Mouse (Mus musculus) erythroblast, embryonic 14.5 days (primary cell): ENCODE results near the gene Igtp. TPM values are rescaled to one million over a fixed set of nuclear protein-coding genes. Genes with fewer than 3 reads are reported as not detected.
"Not testable (repeated sequence)": the region's sequence is repeated elsewhere in the genome, so short reads cannot be mapped to it uniquely, and the experiment has no call there.

Experiments used
- H3K27me3 ChIP-seq: 2 replicates; pipeline ENCODE4 v1.6.1; 2012; ENCODE audit warnings: inconsistent platforms; ENCODE audit not compliant: control insufficient read depth
- H3K36me3 ChIP-seq: 2 replicates; pipeline ENCODE4 v1.6.1; 2012; ENCODE audit warnings: mild to moderate bottlenecking, inconsistent platforms; ENCODE audit not compliant: control insufficient read depth
- H3K4me1 ChIP-seq: 2 replicates; pipeline ENCODE4 v1.6.1; 2012; ENCODE audit warnings: inconsistent platforms; ENCODE audit not compliant: control insufficient read depth
- H3K4me3 ChIP-seq: replicated peaks from 2 replicates; pipeline ENCODE3; 2012; ENCODE audit warnings: moderate library complexity, mild to moderate bottlenecking, inconsistent platforms
- H3K9me3 ChIP-seq: 2 replicates; pipeline ENCODE4 v1.6.1; 2012; ENCODE audit warnings: low read length, inconsistent platforms, mixed read lengths; ENCODE audit not compliant: control insufficient read depth
- GATA1 ChIP-seq: IDR thresholded peaks from 2 replicates; pipeline ENCODE4 v1.6.1; 2012; ENCODE audit warnings: low read length, inconsistent platforms, mixed read lengths
- TAL1 ChIP-seq: IDR thresholded peaks from 3 replicates; pipeline ENCODE4 v1.6.1; 2012; ENCODE audit warnings: low read length, inconsistent platforms, mixed read lengths
- polyA plus RNA-seq: library from polyadenylated mRNA; stranded (reverse); fragments of >175 nt; gene quantifications from 2 replicates; pipeline ENCODE4 v1.2.3, GENCODE M21; 2012

The Igtp gene
- polyA plus RNA-seq = 2.2 and 2.7 TPM in 2 replicates

DNA sequence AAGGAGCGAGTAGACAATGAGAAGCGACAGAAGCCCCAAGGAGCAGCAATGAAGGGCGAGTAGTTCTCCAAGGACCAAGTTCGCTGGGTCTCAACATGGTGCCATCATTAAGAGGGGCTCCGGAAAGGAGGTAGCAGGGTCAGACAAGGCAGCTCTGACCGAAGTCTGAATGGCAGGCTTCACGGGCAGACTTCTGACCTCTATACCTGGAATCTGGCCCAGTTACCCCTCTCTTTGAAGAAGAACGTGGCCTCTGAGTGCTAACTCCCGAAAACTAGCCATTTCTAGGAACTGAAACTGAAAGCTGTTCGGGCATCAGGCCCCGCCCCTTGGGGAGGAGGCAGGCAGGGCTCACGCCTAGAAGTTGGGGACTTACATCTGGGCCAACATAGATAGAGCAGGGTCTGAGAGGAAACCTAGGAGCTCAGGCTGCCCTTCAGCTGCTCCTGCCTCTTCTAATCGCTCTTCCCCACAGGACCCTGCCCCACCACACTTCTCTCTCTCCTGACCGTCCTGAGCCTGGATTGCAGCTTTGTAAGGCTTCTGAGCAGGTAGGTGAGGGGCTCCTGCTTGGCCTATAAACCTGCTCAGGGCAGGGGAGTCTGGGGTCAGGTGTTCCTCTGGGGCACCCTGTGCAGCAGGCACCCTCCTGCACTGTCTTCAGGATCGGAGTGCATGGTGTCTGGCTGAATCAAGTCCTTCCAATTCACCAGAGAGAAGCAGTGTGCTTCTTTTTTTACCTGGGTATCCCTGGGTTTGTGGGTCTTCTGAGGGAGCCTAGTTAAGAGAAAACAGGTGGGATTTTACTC lies at the start of gene Igtp, which contains the start of gene Irgm2:
Igtp (plus strand) TSS at position 328 of the 809 bp plus-strand sequence.
Irgm2 (plus strand) TSS at position 390 of the 809 bp plus-strand sequence.
- not testable (repeated sequence) for H3K9me3 ChIP-seq, H3K27me3 ChIP-seq
- Histone ChIP-seq H3K4me3 (peak within 1 kb of the TSS; percentile 83), H3K36me3 (peaks cover 38% of the 10 kb centered on the region), H3K4me1 (peaks cover 79% of the 10 kb centered on the region)

DNA sequence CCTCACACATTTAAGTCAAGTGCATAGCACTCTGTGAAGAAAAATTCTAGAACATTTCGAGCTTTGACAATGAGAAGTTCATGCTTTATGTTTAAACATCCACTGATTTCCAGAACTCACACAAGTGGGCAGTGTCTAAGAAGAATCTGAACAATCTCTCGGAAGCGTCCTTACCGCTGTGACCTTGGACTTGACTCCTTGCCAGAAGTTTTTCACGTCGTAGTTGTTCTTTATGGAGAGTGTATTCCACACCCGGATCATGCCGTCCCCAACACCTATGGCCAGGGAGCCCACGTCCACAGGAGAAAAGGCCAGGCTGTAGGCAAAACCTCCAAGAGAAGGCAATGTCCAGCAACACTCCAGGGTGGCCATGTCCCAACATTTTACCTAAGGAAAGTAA lies 43.9 kb upstream of the Igtp start:
- Histone ChIP-seq H3K27me3 (no peaks in the 10 kb centered on the region), H3K9me3 (no peaks in the 10 kb centered on the region), H3K4me3 (no peak overlapping the region), H3K4me1 (no peaks in the 10 kb centered on the region; the same call in 1 of the 2 replicates), H3K36me3 (peaks cover 78% of the 10 kb centered on the region)
- TF ChIP-seq TAL1 = no peak
- TF ChIP-seq GATA1 = no peak

GRCm38 (mm10) chr11:58156871-58157270 lies 42.5 kb upstream of the Igtp start:
- H3K9me3 ChIP-seq = no peaks in the 10 kb centered on the region
- H3K4me3 ChIP-seq = no peak overlapping the region
- no peak for TF ChIP-seq GATA1
- TF ChIP-seq TAL1 = no peak
- H3K36me3 ChIP-seq = peaks cover 80% of the 10 kb centered on the region
- H3K27me3 ChIP-seq = no peaks in the 10 kb centered on the region
- no peaks in the 10 kb centered on the region; the same call in 1 of the 2 replicates for H3K4me1 ChIP-seq

DNA sequence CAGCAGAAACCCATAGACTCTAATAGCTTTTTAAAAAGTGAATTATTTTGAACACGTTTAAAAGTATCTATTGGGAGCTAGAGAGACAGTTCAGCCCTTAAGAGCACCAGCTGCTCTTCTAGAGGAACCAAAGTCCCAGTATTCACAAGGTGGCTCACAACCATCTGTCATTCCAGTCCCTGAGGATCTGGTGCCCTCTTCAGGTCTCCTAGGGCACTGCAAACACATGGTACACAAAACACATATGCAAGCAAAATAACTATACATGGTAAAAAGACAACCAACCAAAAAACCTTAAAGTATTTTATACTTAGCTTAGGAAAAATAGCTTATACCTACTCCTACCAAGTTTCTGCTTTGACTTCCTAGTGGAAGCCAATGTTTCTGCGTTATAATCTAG lies 34.3 kb upstream of the Igtp start:
- Histone ChIP-seq H3K4me3 (no peak overlapping the region), H3K27me3 (no peaks in the 10 kb centered on the region), H3K36me3 (peaks cover 63% of the 10 kb centered on the region), H3K4me1 (peaks cover 24% of the 10 kb centered on the region), H3K9me3 (peaks cover 5% of the 10 kb centered on the region; the same call in 1 of the 2 replicates)
- TF ChIP-seq TAL1 (no peak), GATA1 (no peak)

DNA sequence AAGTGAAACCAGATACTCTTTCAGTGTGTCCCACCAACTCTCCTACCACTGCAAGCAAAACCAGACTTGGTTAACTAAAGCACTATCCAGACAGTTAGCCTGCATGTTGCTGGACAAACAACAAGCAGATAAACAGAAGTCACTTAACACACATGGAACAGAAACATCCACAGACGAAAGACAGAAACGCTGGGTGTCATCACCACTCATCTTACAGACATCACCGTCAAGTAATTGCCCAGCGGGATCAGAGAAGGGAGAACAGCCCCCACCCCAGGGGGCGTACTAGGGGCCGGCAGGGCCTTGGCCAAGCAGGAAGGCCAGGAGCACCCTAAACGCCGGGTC lies 31.6 kb upstream of the Igtp start:
- no peak for TF ChIP-seq GATA1
- no peak for TF ChIP-seq TAL1
- H3K9me3 ChIP-seq = peaks cover 5% of the 10 kb centered on the region; the same call in 1 of the 2 replicates
- no peaks in the 10 kb centered on the region for H3K27me3 ChIP-seq
- peaks cover 42% of the 10 kb centered on the region for H3K36me3 ChIP-seq
- H3K4me1 ChIP-seq = peaks cover 43% of the 10 kb centered on the region
- H3K4me3 ChIP-seq = peak overlapping the region; percentile 88

GRCm38 (mm10) chr11:58168167-58168915 lies 31.0 kb upstream of the Igtp start, which contains the start of gene Gemin5:
Gemin5 (minus strand) TSS chr11:58168539.
- Histone ChIP-seq H3K4me3 (peak within 1 kb of the TSS; percentile 88), H3K36me3 (peaks cover 42% of the 10 kb centered on the region), H3K27me3 (no peaks in the 10 kb centered on the region), H3K9me3 (peaks cover 8% of the 10 kb centered on the region), H3K4me1 (peaks cover 48% of the 10 kb centered on the region)
- no peak for TF ChIP-seq GATA1
- no peak for TF ChIP-seq TAL1

GRCm38 (mm10) chr11:58169666-58170065 lies 29.7 kb upstream of the Igtp start:
- no peak for TF ChIP-seq GATA1
- no peak for TF ChIP-seq TAL1
- H3K36me3 ChIP-seq = peaks cover 43% of the 10 kb centered on the region
- peaks cover 59% of the 10 kb centered on the region for H3K4me1 ChIP-seq
- peaks cover 16% of the 10 kb centered on the region for H3K9me3 ChIP-seq
- H3K27me3 ChIP-seq = no peaks in the 10 kb centered on the region; the same call in 1 of the 2 replicates
- no peak overlapping the region for H3K4me3 ChIP-seq

DNA sequence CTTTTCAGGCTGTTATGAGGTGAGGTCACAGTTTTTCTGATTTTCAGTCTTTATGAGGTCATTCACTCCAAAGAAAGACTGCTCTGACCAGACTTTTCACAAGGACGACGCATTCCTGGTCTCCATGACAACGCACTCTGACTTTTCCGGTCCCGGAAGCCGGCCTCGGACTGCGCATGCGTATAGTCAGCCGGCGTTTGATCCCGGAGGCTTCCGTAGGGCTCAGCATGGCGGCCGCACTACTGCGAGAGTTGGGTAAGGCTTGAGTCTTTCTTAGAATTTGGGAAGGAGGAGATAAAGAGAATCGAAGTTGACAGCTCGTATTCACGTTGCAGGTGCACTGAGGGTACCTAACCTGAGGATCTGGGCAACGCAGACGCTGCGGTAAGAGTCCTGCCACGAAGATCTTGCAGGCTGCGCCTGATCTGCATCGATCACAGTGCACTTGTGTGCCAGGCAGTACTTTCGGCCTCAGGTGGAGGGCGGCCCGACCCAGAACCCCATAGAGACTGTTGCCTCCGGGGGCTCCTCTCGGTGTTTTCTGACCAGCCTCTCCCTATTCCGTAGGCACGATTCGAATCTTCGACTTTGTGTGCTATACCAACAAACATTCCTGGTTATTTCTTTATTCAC lies 27.8 kb upstream of the Igtp start, which contains the start of gene Mrpl22:
Mrpl22 (plus strand) TSS at position 203 of the 633 bp plus-strand sequence.
- TF ChIP-seq TAL1 (no peak), GATA1 (no peak)
- Histone ChIP-seq H3K4me1 (peaks cover 59% of the 10 kb centered on the region), H3K27me3 (no peaks in the 10 kb centered on the region; the same call in 1 of the 2 replicates), H3K36me3 (peaks cover 43% of the 10 kb centered on the region), H3K9me3 (peaks cover 11% of the 10 kb centered on the region), H3K4me3 (peak within 1 kb of the TSS; percentile 86)

DNA sequence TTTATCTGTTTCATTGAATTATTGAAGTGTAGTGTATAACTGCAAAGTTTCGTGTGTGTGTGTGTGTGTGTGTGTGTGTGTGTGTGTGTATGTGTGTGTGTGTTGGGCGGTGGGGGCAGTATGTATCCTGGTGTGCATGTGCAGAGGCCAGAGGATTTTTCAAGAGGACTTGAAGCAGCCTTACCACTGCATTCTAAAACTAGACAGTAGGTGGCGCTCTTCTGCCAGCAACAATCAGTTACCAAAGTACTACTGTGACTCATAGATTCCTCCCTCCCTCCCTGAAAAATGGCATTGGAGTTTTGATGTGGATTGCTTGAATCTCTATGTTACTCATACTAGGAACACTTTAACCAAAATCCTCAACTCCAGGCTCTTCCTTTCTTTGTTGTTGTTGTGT lies 19.8 kb upstream of the Igtp start:
- no peak overlapping the region for H3K4me3 ChIP-seq
- H3K4me1 ChIP-seq = peaks cover 5% of the 10 kb centered on the region
- H3K27me3 ChIP-seq = no peaks in the 10 kb centered on the region
- H3K36me3 ChIP-seq = peaks cover 65% of the 10 kb centered on the region
- H3K9me3 ChIP-seq = no peaks in the 10 kb centered on the region
- no peak for TF ChIP-seq TAL1
- TF ChIP-seq GATA1 = no peak

DNA sequence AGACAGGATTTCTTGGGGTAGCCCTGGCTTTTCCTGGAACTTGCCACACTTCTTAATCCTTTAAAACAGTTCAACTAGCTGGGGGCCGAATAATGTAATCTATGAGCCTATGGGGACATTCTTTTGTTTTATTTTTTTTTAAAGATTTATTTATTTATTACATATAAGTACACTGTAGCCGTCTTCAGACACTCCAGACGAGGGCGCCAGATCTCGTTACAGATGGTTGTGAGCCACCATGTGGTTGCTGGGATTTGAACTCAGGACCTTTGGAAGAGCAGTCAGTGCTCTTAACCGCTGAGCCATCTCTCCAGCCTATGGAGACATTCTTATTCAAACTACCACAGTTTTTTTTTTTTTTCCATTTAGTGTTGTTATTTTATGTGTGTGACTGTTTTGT lies 19.4 kb upstream of the Igtp start:
- peaks cover 61% of the 10 kb centered on the region for H3K36me3 ChIP-seq
- H3K27me3 ChIP-seq, H3K9me3 ChIP-seq, H3K4me1 ChIP-seq, H3K4me3 ChIP-seq: not testable (repeated sequence)
